Mouse (Mus musculus): ENCODE measurements around the gene Creb3l1. TPM values are rescaled to one million over a fixed set of nuclear protein-coding genes. Genes with fewer than 3 reads are reported as not detected.
A peak's percentile ranks its signal among the peaks of the same experiment; 100 is the strongest.

Gene Creb3l1
- polyA plus RNA-seq, 1 experiment from 2014 or later, result 2.5 TPM

DNA sequence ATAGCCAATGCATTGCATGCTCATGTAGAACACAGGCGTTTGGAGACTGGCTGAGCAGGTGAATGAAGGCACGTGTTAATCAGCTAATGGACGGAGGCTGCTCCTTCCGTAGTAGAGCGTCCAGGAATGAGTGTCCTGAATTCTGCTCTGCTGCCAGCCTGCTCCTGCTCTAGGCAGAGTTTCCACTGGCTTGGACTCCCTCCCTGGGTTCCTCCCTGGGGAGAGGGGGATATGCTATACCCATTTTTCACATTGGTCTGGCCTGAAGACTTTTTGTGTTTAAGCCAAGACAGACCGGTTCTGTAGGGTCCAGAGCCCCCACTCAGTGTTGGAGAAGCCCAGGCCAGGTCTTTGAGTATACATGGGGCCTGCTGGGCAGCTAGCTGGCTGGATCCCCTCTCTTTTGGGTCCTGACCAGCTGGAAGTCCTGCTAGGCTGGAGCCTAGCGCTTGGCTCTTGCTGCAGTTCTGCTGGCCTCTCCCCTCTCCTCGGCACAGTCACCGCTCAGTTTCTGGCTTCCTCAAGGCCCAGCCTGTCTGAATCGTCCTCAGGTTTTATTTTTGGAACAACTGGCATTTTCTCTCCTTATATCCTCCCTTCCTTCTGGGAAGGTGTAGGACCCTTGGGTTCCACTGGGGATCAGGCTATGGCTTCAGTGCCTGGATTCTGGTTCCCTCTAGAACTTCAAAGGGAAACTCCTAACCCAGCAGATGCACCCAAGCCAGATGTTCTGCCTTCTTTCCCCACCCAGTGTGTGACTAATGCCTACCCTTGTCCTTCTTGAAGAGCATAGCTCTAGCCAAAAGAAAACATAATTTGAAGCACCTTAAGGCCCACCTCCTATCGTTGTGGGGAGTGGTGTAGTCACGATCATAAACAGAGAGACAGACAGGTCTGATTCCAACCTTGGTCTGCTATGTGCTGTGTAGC lies 12.6 kb downstream of the Creb3l1 start:
- H3K9me3 ChIP-seq, result no peaks in the 10 kb centered on the region
- peaks cover 19% of the 10 kb centered on the region for H3K4me1 ChIP-seq
- H3K36me3 ChIP-seq, result no peaks in the 10 kb centered on the region
- peaks cover 5% of the 10 kb centered on the region; the same call in 1 of the 2 replicates for H3K27me3 ChIP-seq (replicated peaks)
- ATAC-seq (ENCODE audit: low FRiP score, low read depth), result no peak
- H3K4me2 ChIP-seq (replicated peaks), result no peak overlapping the region
- H3K27ac ChIP-seq, result no peak overlapping the region
- H3K4me3 ChIP-seq, result no peak overlapping the region
- H3K9ac ChIP-seq, result no peak overlapping the region
- 84% methylated on average over 12 of the region's 12 CpGs for WGBS

DNA sequence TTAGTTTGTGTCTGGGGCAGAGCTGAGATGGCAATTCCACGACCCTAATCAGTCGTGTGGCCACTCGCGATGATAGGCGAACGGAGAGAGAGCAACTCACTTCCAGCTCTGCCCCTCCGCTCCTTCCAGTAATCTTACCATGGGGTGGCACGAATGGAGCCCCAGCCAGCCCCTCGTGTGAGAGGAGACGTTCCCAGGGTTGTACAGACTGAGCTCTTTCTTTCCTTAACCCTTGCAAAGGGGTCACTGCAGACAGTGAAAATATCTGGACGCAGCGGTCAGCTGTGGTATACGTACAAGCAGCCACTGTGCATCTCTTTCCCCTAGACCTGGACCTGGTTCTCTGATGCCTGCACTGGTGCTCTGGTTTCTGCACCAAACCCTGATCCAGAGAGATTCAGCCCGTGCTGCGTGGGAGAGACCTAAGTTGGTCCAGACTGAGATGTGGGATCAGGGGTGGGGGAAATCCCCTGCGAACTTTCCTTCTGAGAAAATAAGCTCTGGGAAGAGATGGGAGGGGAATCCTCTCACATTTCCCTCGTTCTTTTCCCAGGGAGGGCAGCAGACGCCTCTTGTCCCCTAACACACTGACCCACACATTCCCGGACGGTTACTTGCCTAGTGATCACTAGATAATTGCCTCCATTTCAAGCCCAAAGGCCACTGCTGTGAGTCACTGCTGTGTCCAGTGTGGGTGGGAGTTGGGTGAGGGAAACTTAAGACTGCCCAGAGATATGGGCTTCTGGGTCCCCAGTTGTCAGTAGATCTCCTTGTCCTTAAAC lies 15.5 kb downstream of the Creb3l1 start:
- ATAC-seq (ENCODE audit: low FRiP score, low read depth), result peak; percentile 39
- H3K27me3 ChIP-seq (replicated peaks), result peaks cover 5% of the 10 kb centered on the region; the same call in 1 of the 2 replicates
- WGBS, result 2% methylated on average over 20 of the region's 20 CpGs
- H3K9me3 ChIP-seq, result no peaks in the 10 kb centered on the region
- peak overlapping the region; percentile 26; the same call in 1 of the 2 replicates for H3K27ac ChIP-seq
- peak overlapping the region; percentile 94 for H3K4me2 ChIP-seq (replicated peaks)
- H3K4me1 ChIP-seq, result peaks cover 19% of the 10 kb centered on the region
- H3K4me3 ChIP-seq, result peak overlapping the region; percentile 50
- H3K36me3 ChIP-seq, result no peaks in the 10 kb centered on the region
- peak overlapping the region; percentile 69 for H3K9ac ChIP-seq

GRCm38 (mm10) chr2:92007933-92008622 lies 16.2 kb downstream of the Creb3l1 start:
- peak; percentile 97 for ATAC-seq (ENCODE audit: low FRiP score, low read depth)
- peaks cover 19% of the 10 kb centered on the region for H3K4me1 ChIP-seq
- peak overlapping the region; percentile 26; the same call in 1 of the 2 replicates for H3K27ac ChIP-seq
- H3K4me3 ChIP-seq, result peak overlapping the region; percentile 50
- no peaks in the 10 kb centered on the region for H3K36me3 ChIP-seq
- no peaks in the 10 kb centered on the region for H3K9me3 ChIP-seq
- peak overlapping the region; percentile 69 for H3K9ac ChIP-seq
- WGBS, result 0% methylated on average over 34 of the region's 34 CpGs
- H3K4me2 ChIP-seq (replicated peaks), result peak overlapping the region; percentile 94
- peaks cover 5% of the 10 kb centered on the region; the same call in 1 of the 2 replicates for H3K27me3 ChIP-seq (replicated peaks)

DNA sequence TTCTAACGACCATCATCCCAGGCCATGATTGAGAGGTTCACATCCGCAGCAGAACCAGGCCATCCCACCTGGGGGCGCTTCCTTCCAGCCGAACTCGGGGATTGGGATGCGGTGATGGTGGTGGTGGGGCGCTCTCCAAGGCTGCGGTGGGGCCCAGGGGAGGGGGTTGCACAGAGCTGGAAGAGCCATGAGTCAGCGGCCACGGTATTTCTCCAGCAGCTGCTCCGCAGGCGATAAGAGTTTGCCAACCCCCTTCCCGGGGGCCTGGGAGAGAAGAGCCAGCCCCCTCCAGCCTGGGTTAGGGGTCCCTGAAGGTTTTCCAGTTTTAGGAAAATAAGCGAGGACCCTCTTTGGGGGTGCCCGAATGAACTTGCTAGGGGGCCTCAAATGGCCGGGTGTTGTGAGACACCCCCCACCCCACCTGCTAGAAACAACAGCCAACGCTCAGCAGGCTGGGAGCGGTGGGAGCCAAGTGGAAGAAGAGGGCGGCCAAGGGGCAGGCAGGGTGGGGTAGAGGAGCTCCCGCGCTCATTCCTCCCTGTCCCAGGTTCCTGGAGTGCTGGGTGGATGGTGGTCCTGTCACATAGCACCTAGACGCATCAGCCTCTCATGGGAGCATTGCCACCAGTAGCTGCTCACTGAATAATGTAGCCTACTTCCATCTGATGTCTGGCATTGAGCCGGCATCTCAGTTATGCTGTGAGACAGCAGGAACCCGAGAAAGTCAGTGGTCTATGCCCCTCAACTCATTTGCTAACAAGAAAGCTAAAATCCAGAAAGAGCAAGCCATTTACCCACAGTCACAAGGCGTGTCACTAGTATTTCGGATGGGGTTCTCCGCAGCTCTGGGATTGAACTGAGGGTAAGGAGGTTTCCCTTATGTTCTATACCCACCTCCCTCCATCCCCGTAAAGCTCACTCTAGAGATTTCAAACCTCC lies 17.1 kb downstream of the Creb3l1 start:
- H3K27ac ChIP-seq, result no peak overlapping the region
- H3K4me3 ChIP-seq, result peak overlapping the region; percentile 50
- peaks cover 5% of the 10 kb centered on the region; the same call in 1 of the 2 replicates for H3K27me3 ChIP-seq (replicated peaks)
- peak overlapping the region; percentile 69 for H3K9ac ChIP-seq
- WGBS, result 2% methylated on average over 28 of the region's 28 CpGs
- no peaks in the 10 kb centered on the region for H3K9me3 ChIP-seq
- H3K4me2 ChIP-seq (replicated peaks), result peak overlapping the region; percentile 94
- H3K4me1 ChIP-seq, result peaks cover 19% of the 10 kb centered on the region
- no peaks in the 10 kb centered on the region for H3K36me3 ChIP-seq
- 0 out of 2 replicates have a peak, but pooled peaks have one; percentile 21 for ATAC-seq (ENCODE audit: low FRiP score, low read depth)

DNA sequence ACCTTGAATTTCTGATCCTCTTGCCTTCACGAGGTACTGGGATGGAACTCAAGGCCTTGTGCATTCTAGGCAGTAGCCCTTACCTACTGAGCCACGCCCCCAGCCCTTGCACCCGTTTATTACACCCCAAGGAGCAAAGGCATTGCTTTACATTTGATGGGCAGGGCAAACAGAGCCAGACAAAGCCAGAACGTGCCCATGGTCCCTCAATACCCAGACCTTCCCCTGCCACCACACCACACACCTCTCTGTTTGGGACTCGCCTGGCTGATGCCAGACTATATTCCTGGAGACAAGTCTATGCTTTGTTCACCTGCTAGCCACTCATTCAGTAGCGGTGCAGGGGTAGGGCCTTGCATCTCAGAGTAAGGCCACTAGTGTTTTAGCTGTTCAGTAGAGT lies 17.8 kb downstream of the Creb3l1 start:
- H3K27ac ChIP-seq, result no peak overlapping the region
- H3K4me1 ChIP-seq, result peaks cover 19% of the 10 kb centered on the region
- H3K27me3 ChIP-seq (replicated peaks), result peaks cover under 1% of the 10 kb centered on the region; the same call in 1 of the 2 replicates
- no peaks in the 10 kb centered on the region for H3K36me3 ChIP-seq
- no peak overlapping the region for H3K4me3 ChIP-seq
- 0 out of 2 replicates have a peak overlapping the region, but pooled peaks have one; percentile 69 for H3K9ac ChIP-seq
- no peak for ATAC-seq (ENCODE audit: low FRiP score, low read depth)
- peak overlapping the region; percentile 94 for H3K4me2 ChIP-seq (replicated peaks)
- H3K9me3 ChIP-seq, result no peaks in the 10 kb centered on the region
- WGBS, result 38% methylated on average over 6 of the region's 6 CpGs

DNA sequence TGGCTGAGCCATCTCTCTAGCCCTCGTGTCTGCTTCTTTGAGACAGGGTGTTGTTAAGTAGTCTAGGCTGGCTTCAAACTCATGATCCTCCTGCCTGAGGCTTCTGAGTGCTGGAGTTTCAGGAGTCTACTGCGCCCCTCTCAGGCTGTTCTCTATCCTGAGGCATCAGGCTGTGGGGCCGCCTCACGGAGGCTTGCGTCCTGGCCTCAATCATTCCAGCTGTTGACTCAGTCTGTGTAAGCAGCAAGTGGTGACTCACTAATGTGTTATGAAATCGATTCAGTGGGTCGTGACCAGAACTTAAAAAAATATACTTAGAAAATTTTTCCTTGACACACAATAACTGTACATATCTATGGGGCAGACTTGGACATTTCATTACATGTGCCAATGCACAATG lies 19.7 kb downstream of the Creb3l1 start:
- ATAC-seq (ENCODE audit: low FRiP score, low read depth), result no peak
- 77% methylated on average over 7 of the region's 7 CpGs for WGBS
- H3K27me3 ChIP-seq (replicated peaks), result no peaks in the 10 kb centered on the region; the same call in 1 of the 2 replicates
- H3K4me2 ChIP-seq (replicated peaks), result no peak overlapping the region
- H3K36me3 ChIP-seq, result no peaks in the 10 kb centered on the region
- H3K4me1 ChIP-seq, result peaks cover 19% of the 10 kb centered on the region
- no peak overlapping the region for H3K4me3 ChIP-seq
- H3K9me3 ChIP-seq, result no peaks in the 10 kb centered on the region
- H3K9ac ChIP-seq, result no peak overlapping the region
- no peak overlapping the region for H3K27ac ChIP-seq

GRCm38 (mm10) chr2:91997905-91998608 lies 26.2 kb downstream of the Creb3l1 start:
- no peak overlapping the region for H3K4me2 ChIP-seq (replicated peaks)
- WGBS, result 84% methylated on average over 16 of the region's 16 CpGs

DNA sequence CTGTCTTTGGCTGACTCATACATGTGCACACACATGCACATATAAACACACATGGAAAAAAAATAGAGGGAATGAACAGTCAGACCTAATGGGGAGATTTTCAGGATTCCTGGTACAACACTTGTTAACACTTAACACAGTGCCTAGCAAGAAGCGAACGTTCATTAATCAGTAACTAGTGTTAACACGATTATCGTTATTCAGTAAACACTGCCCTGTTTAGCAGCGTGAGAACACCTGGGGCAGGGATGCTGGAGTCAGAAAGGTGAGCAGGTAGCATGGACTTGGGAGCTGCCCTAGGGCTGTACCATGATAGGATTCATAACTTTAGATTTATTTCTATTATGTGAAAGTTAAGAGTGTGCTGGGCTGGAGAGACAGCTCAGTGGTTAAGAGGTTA lies 28.3 kb downstream of the Creb3l1 start:
- 92% methylated on average over 5 of the region's 5 CpGs for WGBS
- ATAC-seq (ENCODE audit: low FRiP score, low read depth), result no peak
- Histone ChIP-seq H3K36me3 (no peaks in the 10 kb centered on the region), H3K27ac (no peak overlapping the region), H3K4me2 (replicated peaks) (no peak overlapping the region), H3K9ac (no peak overlapping the region), H3K9me3 (no peaks in the 10 kb centered on the region), H3K4me1 (0 out of 2 replicates have a peak, but pooled peaks cover 3% of the 10 kb centered on the region), H3K27me3 (replicated peaks) (no peaks in the 10 kb centered on the region), H3K4me3 (no peak overlapping the region)

More at GRCm38 (mm10) chr2:91997905-91998608, 26.2 kb downstream of the Creb3l1 start:
- Histone ChIP-seq H3K4me1 (0 out of 2 replicates have a peak, but pooled peaks cover 3% of the 10 kb centered on the region), H3K27ac (no peak overlapping the region), H3K9me3 (no peaks in the 10 kb centered on the region), H3K4me3 (no peak overlapping the region), H3K27me3 (replicated peaks) (no peaks in the 10 kb centered on the region), H3K36me3 (no peaks in the 10 kb centered on the region), H3K9ac (no peak overlapping the region)
- ATAC-seq (ENCODE audit: low FRiP score, low read depth), result no peak

- WGBS, result 54% methylated on average over 3 of the region's 3 CpGs
Measured at GRCm38 (mm10) chr2:91993409-91993808, 30.9 kb downstream of the Creb3l1 start.

GRCm38 (mm10) chr2:91989750-91990149 lies 34.6 kb downstream of the Creb3l1 start:
- no peak for ATAC-seq (ENCODE audit: low FRiP score, low read depth)
- Histone ChIP-seq H3K9me3 (no peaks in the 10 kb centered on the region), H3K27me3 (replicated peaks) (no peaks in the 10 kb centered on the region), H3K4me2 (replicated peaks) (no peak overlapping the region), H3K36me3 (no peaks in the 10 kb centered on the region), H3K4me3 (no peak overlapping the region), H3K9ac (no peak overlapping the region), H3K27ac (no peak overlapping the region), H3K4me1 (0 out of 2 replicates have a peak, but pooled peaks cover 8% of the 10 kb centered on the region)

More at GRCm38 (mm10) chr2:91993409-91993808, 30.9 kb downstream of the Creb3l1 start:
- no peak overlapping the region for H3K27ac ChIP-seq
- H3K4me2 ChIP-seq (replicated peaks), result no peak overlapping the region
- H3K4me1 ChIP-seq, result 0 out of 2 replicates have a peak, but pooled peaks cover 3% of the 10 kb centered on the region
- H3K4me3 ChIP-seq, result no peak overlapping the region
- no peak overlapping the region for H3K9ac ChIP-seq
- no peak for ATAC-seq (ENCODE audit: low FRiP score, low read depth)
- no peaks in the 10 kb centered on the region for H3K36me3 ChIP-seq
- H3K9me3 ChIP-seq, result no peaks in the 10 kb centered on the region
- no peaks in the 10 kb centered on the region for H3K27me3 ChIP-seq (replicated peaks)
